Mouse (Mus musculus): ENCODE results near the gene Hoxa9.

- no peak for TF ChIP-seq CTCF (IDR thresholded peaks at IDR 0.05; ENCODE audit: low read depth, low read length)
- no peak for TF ChIP-seq POLR2A (IDR thresholded peaks at IDR 0.05; ENCODE audit: extremely low read depth, insufficient read depth, low read length)
Observed at GRCm38 (mm10) chr6:52220003-52220864, 10.7 kb downstream of the Hoxa9 start.

Measured in liver, adult 2 months (tissue).